ENCODE assay signal across 11 mouse cellular contexts in genomic region chr2:155513543-155513942, GRCm38 (mm10). TPM values are rescaled to one million over a fixed set of nuclear protein-coding genes. Genes with fewer than 3 reads are reported as not detected.
DNase-seq lines count a peak whose midpoint lies in the region; ATAC-seq and TF ChIP-seq lines count a peak whose summit lies in the region.
"Had no signal": no experiment of that assay in that cellular context is flagged by ENCODE, and none has a peak within 500 bp of the region (broad histone marks: within the 10 kb centered on the region; RNA-seq: fewer than 3 reads in every experiment).

No protein-coding gene starts in this region.

- no peak for TF ChIP-seq CTCF in testis, adult 2 months (IDR thresholded peaks at IDR 0.05; ENCODE audit: control insufficient read depth, insufficient read depth, insufficient replicate concordance, low read depth, low read length)

- intact Hi-C loops in gastrocnemius, postnatal 36 days (cut with DNase I) = no loop called here

- H3K9me3 ChIP-seq in midbrain, embryonic 10.5 days (replicated peaks) = no peaks in the 10 kb centered on the region

- no peaks in the 10 kb centered on the region for H3K36me3 ChIP-seq in testis, adult 2 months (ENCODE audit: control insufficient read depth, insufficient read depth, low read length)
- no peaks in the 10 kb centered on the region for H3K36me3 ChIP-seq in midbrain, embryonic 10.5 days

- peak overlapping the region; percentile 76 for H3K4me3 ChIP-seq in testis, adult 2 months (ENCODE audit: control insufficient read depth, low read depth, low read length)
- peak overlapping the region; percentile 64 for H3K4me3 ChIP-seq in midbrain, embryonic 10.5 days

- peak; percentile 68 for DNase-seq in cerebellum, adult 11-12 months
- no peak for DNase-seq in cerebellum, adult 8-10 months
- DNase-seq in testis, postnatal 10 days (ENCODE audit: low spot score) = no peak
- no peak for DNase-seq in midbrain, embryonic 10.5 days (ENCODE audit: low spot score)
- DNase-seq in gastrocnemius, postnatal 25 days = no peak
- DNase-seq in gastrocnemius, postnatal 36 days = no peak
- DNase-seq: heart, adult 2 months; kidney, postnatal 36 days had no signal

- no peak for TF ChIP-seq POLR2A in testis, adult 2 months (IDR thresholded peaks at IDR 0.05; ENCODE audit: control insufficient read depth, low read depth, low read length)

- H3K4me1 ChIP-seq in testis, adult 2 months (ENCODE audit: control insufficient read depth, insufficient read depth, low read length) = peaks cover 3% of the 10 kb centered on the region
- H3K4me1 ChIP-seq in midbrain, embryonic 10.5 days = peaks cover 31% of the 10 kb centered on the region

- ATAC-seq in megakaryocyte progenitor cell, adult 5-6 weeks (replicated peaks; ENCODE audit: poor library complexity) = no peak

- H3K27me3 ChIP-seq in testis, adult 2 months (ENCODE audit: control insufficient read depth, insufficient read depth, low read length) = no peaks in the 10 kb centered on the region
- peaks cover 34% of the 10 kb centered on the region for H3K27me3 ChIP-seq in midbrain, embryonic 10.5 days (ENCODE audit: low read depth, poor library complexity, severe bottlenecking)

- 71% methylated on average over 5 of the region's 5 CpGs for WGBS in midbrain, embryonic 10.5 days

- H3K27ac ChIP-seq in testis, adult 2 months (ENCODE audit: control insufficient read depth, insufficient read depth, low read depth, low read length) = no peak overlapping the region
- H3K27ac ChIP-seq in midbrain, embryonic 10.5 days (replicated peaks) = no peak overlapping the region

RNA-seq across cellular contexts. Expression of gene Acss2, which starts 4.2 kb away (rescaled TPM):
- polyA plus RNA-seq in testis, adult 2 months (2012; rRNA removed) = 59.5 TPM in 2 replicates
- 15.9 and 20.3 TPM in 2 replicates for polyA plus RNA-seq in midbrain, embryonic 10.5 days (2016; fragmentation: Nextera tagmentation; extraction: Ambion mirVana)
- 10 to 100 TPM; 27.0 to 31.2 TPM for total RNA-seq in gastrocnemius, postnatal 25 days (2021)
- total RNA-seq in megakaryocyte progenitor cell, adult 5-6 weeks (2015) = 3.6 and 8.0 TPM in 2 replicates
- total RNA-seq in megakaryocyte progenitor cell, adult 5-6 weeks (2017) = 3.0 and 6.5 TPM in 2 replicates
- total RNA-seq in gastrocnemius, postnatal 36 days (2021) = 10 to 100 TPM; 29.2 to 33.5 TPM

RNA-seq across cellular contexts. Expression of gene Ggt7, which starts 4.5 kb away (rescaled TPM):
- polyA plus RNA-seq in testis, adult 2 months (2012; rRNA removed) = 70.4 and 76.2 TPM in 2 replicates
- 16.0 and 25.2 TPM in 2 replicates for polyA plus RNA-seq in midbrain, embryonic 10.5 days (2016; fragmentation: Nextera tagmentation; extraction: Ambion mirVana)
- under 1 TPM; 0.41 to 0.80 TPM for total RNA-seq in gastrocnemius, postnatal 25 days (2021)
- total RNA-seq in megakaryocyte progenitor cell, adult 5-6 weeks (2015) = not detected in 2 replicates
- total RNA-seq in megakaryocyte progenitor cell, adult 5-6 weeks (2017) = not detected in 2 replicates
- under 1 TPM; 0.82 to 0.86 TPM for total RNA-seq in gastrocnemius, postnatal 36 days (2021)
- total RNA-seq: megakaryocyte-erythroid progenitor cell, adult 5-6 weeks had no signal

RNA-seq across cellular contexts. Expression of gene Ncoa6, which starts 39.8 kb away (rescaled TPM):
- polyA plus RNA-seq in testis, adult 2 months (2012; rRNA removed) = 93.0 and 103 TPM in 2 replicates
- 20.8 and 22.3 TPM in 2 replicates for polyA plus RNA-seq in midbrain, embryonic 10.5 days (2016; fragmentation: Nextera tagmentation; extraction: Ambion mirVana)
- total RNA-seq in gastrocnemius, postnatal 25 days (2021) = 10 to 100 TPM; 13.0 to 13.8 TPM
- total RNA-seq in megakaryocyte progenitor cell, adult 5-6 weeks (2015) = 58.3 and 61.2 TPM in 2 replicates
- total RNA-seq in megakaryocyte progenitor cell, adult 5-6 weeks (2017) = 12.4 and 15.4 TPM in 2 replicates
- total RNA-seq in gastrocnemius, postnatal 36 days (2021) = 10 to 100 TPM; 14.0 to 17.0 TPM
